Mouse (Mus musculus): Measurements from ENCODE around the gene Ncoa3. TPM values are rescaled to one million over a fixed set of nuclear protein-coding genes. Genes with fewer than 3 reads are reported as not detected.

The Ncoa3 gene
- polyA plus RNA-seq, 1 experiment from 2014 or later, result 14.7 TPM

- H3K4me1 ChIP-seq, result peaks cover 19% of the 10 kb centered on the region
- H3K27ac ChIP-seq, result no peak overlapping the region
- H3K36me3 ChIP-seq, result peaks cover 66% of the 10 kb centered on the region
- whole genome bisulfite sequencing, result 87% methylated on average over 5 of the region's 5 CpGs
- no peak overlapping the region for H3K9ac ChIP-seq
- H3K4me3 ChIP-seq, result no peak overlapping the region
- ATAC-seq (ENCODE audit: insufficient number of reproducible peaks, insufficient read depth, low FRiP score, low TSS enrichment, low read depth), result no peak
- H3K27me3 ChIP-seq, result no peaks in the 10 kb centered on the region
- H3K4me2 ChIP-seq, result no peak overlapping the region
- H3K9me3 ChIP-seq, result no peaks in the 10 kb centered on the region
Measured at GRCm38 (mm10) chr2:166069164-166069563, 76.7 kb downstream of the Ncoa3 start.

DNA sequence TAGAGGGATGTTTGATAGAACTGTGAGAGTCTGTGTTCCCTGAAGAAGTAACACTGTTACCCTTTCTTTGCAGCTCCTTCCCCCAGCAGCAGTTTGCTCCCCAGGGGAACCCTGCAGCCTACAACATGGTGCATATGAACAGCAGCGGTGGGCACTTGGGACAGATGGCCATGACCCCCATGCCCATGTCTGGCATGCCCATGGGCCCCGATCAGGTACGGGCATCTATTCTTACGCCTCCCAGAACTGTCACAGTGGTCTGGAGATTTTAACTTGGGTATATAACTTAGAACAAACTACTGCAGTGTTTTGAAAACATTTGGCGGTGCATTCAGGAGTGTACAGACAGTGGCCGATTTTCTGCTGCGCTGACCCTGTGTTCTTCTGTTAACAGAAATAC, 77.3 kb downstream of the Ncoa3 start:
- Histone ChIP-seq H3K9me3 (no peaks in the 10 kb centered on the region), H3K27ac (0 out of 2 replicates have a peak overlapping the region, but pooled peaks have one; percentile 53), H3K27me3 (no peaks in the 10 kb centered on the region), H3K9ac (no peak overlapping the region), H3K4me2 (no peak overlapping the region), H3K4me3 (no peak overlapping the region), H3K36me3 (peaks cover 67% of the 10 kb centered on the region), H3K4me1 (peaks cover 24% of the 10 kb centered on the region)
- no peak for ATAC-seq (ENCODE audit: insufficient number of reproducible peaks, insufficient read depth, low FRiP score, low TSS enrichment, low read depth)
- 92% methylated on average over 7 of the region's 7 CpGs for WGBS

GRCm38 (mm10) chr2:166071481-166071880, 79.0 kb downstream of the Ncoa3 start:
- peaks cover 72% of the 10 kb centered on the region for H3K36me3 ChIP-seq
- no peaks in the 10 kb centered on the region for H3K27me3 ChIP-seq
- H3K27ac ChIP-seq, result peak overlapping the region; percentile 60; the same call in 1 of the 2 replicates
- no peak for ATAC-seq (ENCODE audit: insufficient number of reproducible peaks, insufficient read depth, low FRiP score, low TSS enrichment, low read depth)
- peaks cover 31% of the 10 kb centered on the region for H3K4me1 ChIP-seq
- H3K4me3 ChIP-seq, result no peak overlapping the region
- H3K9me3 ChIP-seq, result no peaks in the 10 kb centered on the region
- H3K9ac ChIP-seq, result no peak overlapping the region
- H3K4me2 ChIP-seq, result no peak overlapping the region
- 83% methylated on average over 5 of the region's 5 CpGs for WGBS

DNA sequence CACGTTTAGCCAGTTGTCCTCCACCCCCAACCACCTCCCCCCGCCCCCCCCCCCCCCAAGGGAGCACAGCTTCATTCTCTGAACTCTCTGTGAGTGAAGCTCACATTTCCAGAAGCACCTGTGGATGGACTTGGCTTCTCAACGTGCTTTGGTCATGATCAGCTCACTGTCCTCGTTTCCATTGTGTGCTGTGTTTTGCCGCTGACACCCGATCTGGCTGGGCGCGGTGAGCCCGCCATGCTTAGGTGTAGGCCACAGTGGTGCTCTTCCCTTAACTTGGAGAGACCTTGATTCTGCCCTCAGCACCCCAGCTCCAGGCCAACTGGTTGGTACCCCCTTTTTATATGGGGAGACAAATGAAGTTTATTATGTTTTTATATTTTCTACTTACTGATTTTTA, 79.5 kb downstream of the Ncoa3 start:
- 69% methylated on average over 9 of the region's 9 CpGs for WGBS
- no peak for ATAC-seq (ENCODE audit: insufficient number of reproducible peaks, insufficient read depth, low FRiP score, low TSS enrichment, low read depth)
- Histone ChIP-seq H3K4me2 (no peak overlapping the region), H3K4me1 (peaks cover 31% of the 10 kb centered on the region), H3K9me3 (no peaks in the 10 kb centered on the region), H3K4me3 (no peak overlapping the region), H3K36me3 (peaks cover 72% of the 10 kb centered on the region), H3K9ac (no peak overlapping the region), H3K27me3 (no peaks in the 10 kb centered on the region), H3K27ac (0 out of 2 replicates have a peak overlapping the region, but pooled peaks have one; percentile 60)

DNA sequence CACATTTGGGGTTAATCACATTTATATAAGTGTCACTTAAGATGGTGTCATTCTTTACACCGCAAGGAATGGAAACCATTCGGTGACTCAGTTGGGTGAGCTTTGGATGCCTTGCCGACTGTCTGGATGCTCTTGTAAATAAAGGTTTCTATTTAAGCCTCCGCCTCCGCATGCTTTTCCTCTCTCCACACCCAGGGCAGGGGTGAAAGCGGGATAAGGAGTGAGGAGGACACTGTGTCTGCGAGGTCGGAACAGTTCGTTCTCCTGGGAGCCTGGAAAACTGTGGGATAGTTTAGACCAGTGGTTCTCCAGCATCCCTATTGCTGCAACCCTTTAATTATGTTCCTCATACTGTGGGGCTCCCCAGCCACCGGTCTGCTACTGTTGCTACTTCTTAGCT, 80.6 kb downstream of the Ncoa3 start:
- Histone ChIP-seq H3K4me1 (peaks cover 31% of the 10 kb centered on the region), H3K36me3 (peaks cover 79% of the 10 kb centered on the region), H3K9ac (no peak overlapping the region), H3K9me3 (no peaks in the 10 kb centered on the region), H3K4me3 (no peak overlapping the region), H3K27me3 (no peaks in the 10 kb centered on the region), H3K4me2 (no peak overlapping the region), H3K27ac (no peak overlapping the region)
- no peak for ATAC-seq (ENCODE audit: insufficient number of reproducible peaks, insufficient read depth, low FRiP score, low TSS enrichment, low read depth)
- WGBS, result 79% methylated on average over 10 of the region's 10 CpGs

- H3K4me2 ChIP-seq, result no peak overlapping the region
- no peak overlapping the region for H3K4me3 ChIP-seq
- H3K4me1 ChIP-seq, result peaks cover 31% of the 10 kb centered on the region
- H3K36me3 ChIP-seq, result peaks cover 79% of the 10 kb centered on the region
- ATAC-seq (ENCODE audit: insufficient number of reproducible peaks, insufficient read depth, low FRiP score, low TSS enrichment, low read depth), result no peak
- WGBS, result 64% methylated on average over 6 of the region's 6 CpGs
- no peaks in the 10 kb centered on the region for H3K9me3 ChIP-seq
- H3K9ac ChIP-seq, result no peak overlapping the region
- H3K27me3 ChIP-seq, result no peaks in the 10 kb centered on the region
- H3K27ac ChIP-seq, result peak overlapping the region; percentile 48
Measured at GRCm38 (mm10) chr2:166074322-166074721, 81.9 kb downstream of the Ncoa3 start.

GRCm38 (mm10) chr2:166077371-166077770, 84.9 kb downstream of the Ncoa3 start:
- Histone ChIP-seq H3K9ac (no peak overlapping the region), H3K4me1 (peaks cover 28% of the 10 kb centered on the region), H3K9me3 (no peaks in the 10 kb centered on the region), H3K4me3 (no peak overlapping the region), H3K27ac (no peak overlapping the region), H3K27me3 (no peaks in the 10 kb centered on the region), H3K4me2 (no peak overlapping the region), H3K36me3 (peaks cover 95% of the 10 kb centered on the region)
- no peak for ATAC-seq (ENCODE audit: insufficient number of reproducible peaks, insufficient read depth, low FRiP score, low TSS enrichment, low read depth)
- WGBS, result 93% methylated on average over 9 of the region's 9 CpGs

DNA sequence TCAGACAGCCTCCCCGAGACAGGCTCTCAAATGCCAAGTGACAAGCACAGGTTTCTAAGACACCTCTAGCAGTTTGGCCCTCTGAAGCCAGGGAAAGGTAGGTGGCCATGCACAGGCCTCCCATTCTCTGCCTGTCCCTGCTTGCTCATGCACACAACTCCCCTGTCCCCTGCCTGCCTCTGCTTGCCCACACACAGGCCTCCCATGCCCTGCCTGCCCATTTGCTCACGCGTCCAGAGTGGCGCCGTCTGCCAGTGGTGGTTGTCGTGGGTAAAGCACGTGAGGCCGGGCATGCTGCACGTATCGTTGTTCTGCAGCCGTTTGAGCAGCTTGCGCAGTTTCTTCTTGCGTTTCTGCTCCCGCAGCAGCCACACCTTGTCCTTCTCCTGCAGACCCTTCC, 86.8 kb downstream of the Ncoa3 start:
- no peak for ATAC-seq (ENCODE audit: insufficient number of reproducible peaks, insufficient read depth, low FRiP score, low TSS enrichment, low read depth)
- H3K9ac ChIP-seq, result no peak overlapping the region
- WGBS, result 83% methylated on average over 14 of the region's 14 CpGs
- no peak overlapping the region for H3K4me2 ChIP-seq
- no peaks in the 10 kb centered on the region for H3K27me3 ChIP-seq
- no peak overlapping the region for H3K4me3 ChIP-seq
- no peaks in the 10 kb centered on the region for H3K9me3 ChIP-seq
- peaks cover 95% of the 10 kb centered on the region for H3K36me3 ChIP-seq
- peaks cover 28% of the 10 kb centered on the region for H3K4me1 ChIP-seq
- no peak overlapping the region for H3K27ac ChIP-seq

- Histone ChIP-seq H3K9ac (0 out of 2 replicates have a peak overlapping the region, but pooled peaks have one; percentile 6), H3K4me3 (no peak overlapping the region), H3K9me3 (no peaks in the 10 kb centered on the region), H3K4me1 (peaks cover 23% of the 10 kb centered on the region), H3K27ac (0 out of 2 replicates have a peak overlapping the region, but pooled peaks have one; percentile 28), H3K27me3 (no peaks in the 10 kb centered on the region), H3K4me2 (no peak overlapping the region), H3K36me3 (peaks cover 91% of the 10 kb centered on the region)
- ATAC-seq (ENCODE audit: insufficient number of reproducible peaks, insufficient read depth, low FRiP score, low TSS enrichment, low read depth), result no peak
- WGBS, result 59% methylated on average over 17 of the region's 17 CpGs
Measured at GRCm38 (mm10) chr2:166079961-166080885, 87.8 kb downstream of the Ncoa3 start.

GRCm38 (mm10) chr2:166080967-166081750, 88.7 kb downstream of the Ncoa3 start:
- no peak for ATAC-seq (ENCODE audit: insufficient number of reproducible peaks, insufficient read depth, low FRiP score, low TSS enrichment, low read depth)
- Histone ChIP-seq H3K27me3 (no peaks in the 10 kb centered on the region), H3K4me3 (no peak overlapping the region), H3K4me2 (no peak overlapping the region), H3K36me3 (peaks cover 92% of the 10 kb centered on the region), H3K9ac (no peak overlapping the region), H3K9me3 (no peaks in the 10 kb centered on the region), H3K4me1 (peaks cover 16% of the 10 kb centered on the region), H3K27ac (no peak overlapping the region)
- WGBS, result 90% methylated on average over 21 of the region's 21 CpGs

- no peak for ATAC-seq (ENCODE audit: insufficient number of reproducible peaks, insufficient read depth, low FRiP score, low TSS enrichment, low read depth)
- no peak overlapping the region for H3K4me3 ChIP-seq
- peaks cover 16% of the 10 kb centered on the region for H3K4me1 ChIP-seq
- no peaks in the 10 kb centered on the region for H3K9me3 ChIP-seq
- H3K4me2 ChIP-seq, result no peak overlapping the region
- no peaks in the 10 kb centered on the region for H3K27me3 ChIP-seq
- H3K27ac ChIP-seq, result peak overlapping the region; percentile 28; the same call in 1 of the 2 replicates
- 0 out of 2 replicates have a peak overlapping the region, but pooled peaks have one; percentile 16 for H3K9ac ChIP-seq
- WGBS, result 72% methylated on average over 5 of the region's 5 CpGs
- H3K36me3 ChIP-seq, result peaks cover 92% of the 10 kb centered on the region
Measured at GRCm38 (mm10) chr2:166082193-166082592, 89.8 kb downstream of the Ncoa3 start.

All from embryonic facial prominence, embryonic 13.5 days (tissue).